Mouse (Mus musculus) thymus, adult 2 months (tissue): Measurements from ENCODE around the gene Hgd.

ENCODE experiments used
- CTCF ChIP-seq: fragments of 200-500 bp; IDR thresholded peaks from 2 replicates; pipeline ENCODE4 v1.5.1; 2012; ENCODE audit warnings: mild to moderate bottlenecking, control low read depth, low read length, moderate library complexity, borderline replicate concordance; ENCODE audit not compliant: control insufficient read depth, poor library complexity, insufficient read depth; ENCODE audit errors: extremely low read depth
- POLR2A ChIP-seq: fragments of 200-500 bp; IDR thresholded peaks from 2 replicates; pipeline ENCODE4 v1.6.1; 2012; ENCODE audit warnings: mild to moderate bottlenecking, low read length, control low read depth, moderate library complexity; ENCODE audit not compliant: control insufficient read depth, poor library complexity, insufficient read depth; ENCODE audit errors: extremely low read depth

DNA sequence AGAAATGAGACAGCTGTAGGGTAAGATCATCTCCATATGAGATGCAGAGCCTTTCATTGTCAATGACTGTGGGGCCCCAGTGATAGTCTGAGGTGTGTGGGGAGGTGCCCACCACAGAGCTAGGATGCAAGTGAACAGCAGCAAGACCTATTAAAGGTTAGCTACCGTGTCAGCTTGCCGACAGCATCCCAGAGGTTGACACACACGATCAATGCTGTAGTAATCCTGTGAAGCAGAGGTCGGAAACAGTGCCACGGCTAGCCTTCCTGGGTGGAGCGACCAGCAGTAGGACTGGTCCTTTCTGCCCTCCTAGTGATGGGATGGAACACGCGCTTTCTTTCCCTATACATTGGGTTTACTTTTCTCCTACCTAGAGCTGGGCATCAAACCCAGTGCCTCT, 65.3 kb downstream of the Hgd start:
- TF ChIP-seq CTCF (no peak), POLR2A (no peak)
